Mouse (Mus musculus) neural tube, embryonic 11.5 days (tissue): ENCODE results near the gene Wdr31. TPM values are rescaled to one million over a fixed set of nuclear protein-coding genes. Genes with fewer than 3 reads are reported as not detected.

Experiments used
- ATAC-seq: fragments of 200-750 bp; cut with Nextera tagmentation; 2 replicates; pipeline ENCODE4 v1.8.0; 2017; ENCODE audit warnings: moderate number of reproducible peaks, mild to moderate bottlenecking, moderate TSS enrichment, moderate library complexity; ENCODE audit not compliant: insufficient read depth, low FRiP score, low TSS enrichment
- DNase-seq: peaks from one replicate; pipeline ENCODE4 v3.0.0-alpha.2; 2015; ENCODE audit warnings: low spot score
- H3K27ac ChIP-seq: fragments of 300-500 bp; sonication (generic); 2 replicates; pipeline ENCODE4 v1.5.1; 2014; ENCODE audit warnings: low read depth, mild to moderate bottlenecking, low read length
- H3K27me3 ChIP-seq: fragments of 300-500 bp; sonication (generic); 2 replicates; pipeline ENCODE4 v1.6.1; 2014; ENCODE audit warnings: mild to moderate bottlenecking, low read length, mixed read lengths; ENCODE audit not compliant: control insufficient read depth, insufficient read depth
- H3K36me3 ChIP-seq: fragments of 300-500 bp; sonication (generic); 2 replicates; pipeline ENCODE4 v1.6.1; 2014; ENCODE audit warnings: mild to moderate bottlenecking, low read length, moderate library complexity, mixed read lengths; ENCODE audit not compliant: control insufficient read depth, insufficient read depth
- H3K4me1 ChIP-seq: fragments of 300-500 bp; sonication (generic); 2 replicates; pipeline ENCODE4 v1.6.1; 2014; ENCODE audit warnings: low read length, mixed read lengths; ENCODE audit not compliant: control insufficient read depth, insufficient read depth
- H3K4me2 ChIP-seq: fragments of 300-500 bp; sonication (generic); 2 replicates; pipeline ENCODE4 v1.6.1; 2014; ENCODE audit warnings: low read depth, mild to moderate bottlenecking, moderate library complexity
- H3K4me3 ChIP-seq: fragments of 300-500 bp; sonication (generic); 2 replicates; pipeline ENCODE4 v1.5.1; 2014; ENCODE audit warnings: low read depth, low read length
- H3K9ac ChIP-seq: fragments of 300-500 bp; sonication (generic); 2 replicates; pipeline ENCODE4 v1.6.1; 2014; ENCODE audit warnings: mild to moderate bottlenecking, low read length
- H3K9me3 ChIP-seq: fragments of 300-500 bp; sonication (generic); 2 replicates; pipeline ENCODE4 v1.6.1; 2016; ENCODE audit warnings: low read length; ENCODE audit not compliant: control insufficient read depth
- WGBS: fragments of 180-500 bp; shearing (Covaris S2); extraction: QIAGEN DNeasy Blood & Tissue Kit; methylation state at CpG from one replicate; pipeline ENCODE4 v1.1.7; 2014; 5-methylcytosine and 5-hydroxymethylcytosine counted together
- polyA plus RNA-seq: library from polyadenylated mRNA; unstranded; fragments of >200 nt; fragmentation: Nextera tagmentation; extraction: Ambion mirVana; gene quantifications from 2 replicates; pipeline ENCODE4 v1.2.1, GENCODE M21; 2014

The Wdr31 gene
- polyA plus RNA-seq, 1 experiment from 2014 or later = 5.1 TPM

- Histone ChIP-seq H3K9ac (peak overlapping the region; percentile 79), H3K4me2 (peak overlapping the region; percentile 40), H3K4me1 (no peaks in the 10 kb centered on the region; the same call in none of the 2 replicates), H3K4me3 (peak overlapping the region; percentile 78), H3K36me3 (no peaks in the 10 kb centered on the region), H3K9me3 (no peaks in the 10 kb centered on the region), H3K27ac (no peak overlapping the region), H3K27me3 (no peaks in the 10 kb centered on the region)
- under 1% methylated on average over 35 of the region's 35 CpGs for WGBS
- DNase-seq = peak; percentile 71
- peak; percentile 63 for ATAC-seq
Observed at GRCm38 (mm10) chr4:62407730-62408582, 62.7 kb downstream of the Wdr31 start.

DNA sequence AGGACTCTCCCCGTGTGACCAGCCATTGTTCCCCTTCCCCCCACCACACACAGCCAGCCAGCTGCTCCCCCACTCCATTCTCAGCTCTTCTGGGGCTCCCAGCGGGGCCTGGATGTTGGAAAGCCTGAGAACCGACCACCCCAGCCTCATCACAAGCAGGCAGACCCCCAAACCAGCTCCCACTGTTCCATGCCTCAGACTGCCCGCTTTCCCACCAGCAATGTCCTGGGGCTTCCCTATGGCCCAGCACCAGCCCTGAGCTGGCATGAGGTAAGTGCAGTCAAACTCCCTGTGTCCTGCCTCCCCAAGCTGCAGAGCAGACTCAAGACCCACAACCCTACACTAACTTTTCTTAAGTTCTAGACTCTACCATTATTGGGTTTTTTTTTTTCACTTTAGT is 64.6 kb downstream of the Wdr31 start:
- no peaks in the 10 kb centered on the region for H3K27me3 ChIP-seq
- H3K27ac ChIP-seq = no peak overlapping the region
- H3K9ac ChIP-seq = no peak overlapping the region
- 89% methylated on average over 4 of the region's 4 CpGs for WGBS
- no peak overlapping the region for H3K4me3 ChIP-seq
- DNase-seq (no peak), ATAC-seq (no peak)
- peaks cover 6% of the 10 kb centered on the region for H3K36me3 ChIP-seq
- no peaks in the 10 kb centered on the region; the same call in none of the 2 replicates for H3K4me1 ChIP-seq
- H3K4me2 ChIP-seq = no peak overlapping the region
- H3K9me3 ChIP-seq = no peaks in the 10 kb centered on the region

GRCm38 (mm10) chr4:62398956-62399355 is 71.7 kb downstream of the Wdr31 start:
- Histone ChIP-seq H3K9me3 (no peaks in the 10 kb centered on the region), H3K27ac (no peak overlapping the region), H3K36me3 (peaks cover 16% of the 10 kb centered on the region), H3K9ac (no peak overlapping the region), H3K4me3 (no peak overlapping the region), H3K27me3 (no peaks in the 10 kb centered on the region), H3K4me1 (no peaks in the 10 kb centered on the region), H3K4me2 (no peak overlapping the region)
- WGBS = 98% methylated on average over 3 of the region's 3 CpGs
- DNase-seq (no peak), ATAC-seq (no peak)

Other genes starting within 250 kb of the Wdr31 start
- gene Zfp37, start 239.8 kb downstream of the Wdr31 start, polyA plus RNA-seq = 28.6 and 29.4 TPM in 2 replicates
- gene Slc31a2, start 208.3 kb downstream of the Wdr31 start, polyA plus RNA-seq = 13.0 and 17.2 TPM in 2 replicates
- 21.0 and 22.1 TPM in 2 replicates for gene Fkbp15, start 110.3 kb downstream of the Wdr31 start, polyA plus RNA-seq
- 46.0 and 48.5 TPM in 2 replicates for gene Slc31a1, start 110.2 kb downstream of the Wdr31 start, polyA plus RNA-seq
- 161 and 170 TPM in 2 replicates for gene Cdc26, start 62.3 kb downstream of the Wdr31 start, polyA plus RNA-seq
- gene Prpf4, start 62.1 kb downstream of the Wdr31 start, polyA plus RNA-seq = 28.2 and 30.0 TPM in 2 replicates
- not detected in 2 replicates for gene Rnf183, start 35.6 kb downstream of the Wdr31 start, polyA plus RNA-seq
- 0.82 and 1.2 TPM in 2 replicates for gene Bspry, start 9.2 kb upstream of the Wdr31 start, polyA plus RNA-seq
- gene Hdhd3, start 32.6 kb upstream of the Wdr31 start, polyA plus RNA-seq = 11.2 and 14.8 TPM in 2 replicates
- 81.5 and 89.7 TPM in 2 replicates for gene Alad, start 49.0 kb upstream of the Wdr31 start, polyA plus RNA-seq
- gene Pole3, start 54.2 kb upstream of the Wdr31 start, polyA plus RNA-seq = 108 and 109 TPM in 2 replicates
- 0.92 and 1.0 TPM in 2 replicates for gene 4933430I17Rik, start 54.5 kb upstream of the Wdr31 start, polyA plus RNA-seq
- gene Rgs3, start 89.0 kb upstream of the Wdr31 start, polyA plus RNA-seq = 29.4 and 31.6 TPM in 2 replicates